Mouse (Mus musculus) monocyte, adult 2 months (primary cell): ENCODE measurements around the gene Vnn3.

Experiments
- DNase-seq, 2 experiments: peaks; one replicate each; pipeline ENCODE4 v3.0.0; 2022; ENCODE audit warnings: low spot score in 2 of 2, low read depth in 1 of 2

Gene Vnn3

DNA sequence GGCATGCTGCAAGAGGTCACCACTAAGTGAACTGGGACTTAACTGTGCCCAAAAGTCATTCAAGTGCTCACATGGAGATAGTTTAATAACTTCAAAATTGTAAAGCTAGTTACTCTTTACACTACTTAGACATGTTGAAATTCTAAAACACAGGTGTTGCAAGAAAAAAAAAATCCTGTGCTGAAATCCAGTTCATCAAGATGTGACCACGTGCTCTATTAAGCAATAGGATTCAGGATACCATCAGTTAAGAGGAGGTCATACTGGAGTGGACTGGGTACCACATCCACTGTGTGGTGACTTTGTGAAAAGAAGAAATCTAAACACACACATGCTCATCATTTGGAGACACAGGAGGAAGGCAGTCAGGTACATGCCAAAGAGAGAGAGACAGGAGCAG is 41.7 kb downstream of the Vnn3 start:
- no peak for DNase-seq

DNA sequence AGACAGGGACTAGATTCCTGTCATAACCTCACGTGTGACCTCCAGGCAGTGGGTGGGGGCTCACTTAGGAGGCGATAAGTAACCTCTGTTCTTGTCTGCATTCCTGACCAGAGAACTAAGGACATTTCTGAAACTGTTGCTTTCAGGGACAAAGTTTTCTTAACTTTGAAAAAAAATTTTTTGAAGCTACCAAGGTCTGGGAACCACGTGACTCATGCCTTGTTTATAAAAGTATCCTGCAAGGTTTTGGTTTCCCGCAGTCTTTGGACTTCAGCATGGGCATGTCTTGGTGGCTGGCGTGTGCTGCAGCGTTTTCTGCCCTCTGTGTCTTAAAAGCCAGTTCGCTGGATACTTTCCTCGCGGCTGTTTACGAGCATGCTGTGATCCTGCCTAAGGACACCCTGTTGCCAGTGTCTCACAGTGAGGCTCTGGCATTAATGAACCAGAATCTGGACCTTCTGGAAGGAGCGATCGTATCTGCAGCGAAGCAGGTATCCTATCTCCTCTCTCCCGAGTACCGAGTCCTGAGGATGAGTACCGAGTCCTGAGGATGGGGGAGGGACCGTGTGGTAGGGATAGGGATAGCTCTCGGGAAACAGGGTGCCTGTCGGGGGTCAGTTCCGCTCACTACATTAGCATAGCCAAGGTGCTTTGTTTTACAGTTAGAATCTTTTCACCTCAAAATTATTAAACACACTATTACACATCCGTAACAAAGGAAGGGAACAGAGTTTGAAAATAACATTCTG is 43.5 kb downstream of the Vnn3 start, which contains the start of gene Vnn1:
Gene Vnn1 (plus strand): TSS at position 88 of the 749 bp plus-strand sequence.
- no peak for DNase-seq

DNA sequence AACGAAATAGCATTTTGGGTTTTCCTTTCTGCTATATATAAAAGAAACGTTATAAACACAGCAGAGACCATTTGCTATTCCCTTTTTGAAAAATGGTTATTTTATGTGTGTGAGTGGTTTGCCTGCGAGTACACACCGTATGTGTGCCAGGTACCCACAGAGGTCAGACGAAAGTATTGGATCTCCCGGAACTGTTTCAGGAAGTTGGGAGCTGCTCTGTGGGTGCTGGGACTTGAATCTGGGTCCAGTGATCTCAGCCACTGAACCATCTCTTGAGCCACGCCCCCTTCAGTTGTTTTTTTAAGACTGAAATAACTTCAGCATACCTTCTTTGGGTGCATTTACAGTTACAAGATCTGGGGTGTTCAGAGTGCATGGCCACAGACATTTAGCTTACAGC is 44.1 kb downstream of the Vnn3 start:
- DNase-seq = no peak

DNA sequence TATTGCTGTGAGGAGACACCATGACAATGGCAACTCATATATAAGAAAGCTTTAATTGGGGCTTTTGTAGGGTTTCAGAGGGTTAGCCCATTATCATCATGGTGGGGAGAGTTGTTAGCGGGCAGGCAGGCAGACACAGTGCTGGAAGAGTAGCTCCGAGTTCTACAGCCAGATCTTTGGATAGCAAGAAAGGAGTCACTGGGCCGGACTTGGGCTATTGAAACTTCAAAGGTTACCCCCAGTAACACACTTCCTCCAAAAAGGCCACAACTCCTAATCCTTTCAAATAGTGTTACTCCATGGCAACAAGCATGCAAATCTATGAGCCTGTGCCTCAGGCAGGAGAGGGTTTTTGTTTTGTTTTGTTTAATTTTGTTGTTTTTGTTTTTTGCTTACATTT is 49.9 kb downstream of the Vnn3 start:
- no peak for DNase-seq

DNA sequence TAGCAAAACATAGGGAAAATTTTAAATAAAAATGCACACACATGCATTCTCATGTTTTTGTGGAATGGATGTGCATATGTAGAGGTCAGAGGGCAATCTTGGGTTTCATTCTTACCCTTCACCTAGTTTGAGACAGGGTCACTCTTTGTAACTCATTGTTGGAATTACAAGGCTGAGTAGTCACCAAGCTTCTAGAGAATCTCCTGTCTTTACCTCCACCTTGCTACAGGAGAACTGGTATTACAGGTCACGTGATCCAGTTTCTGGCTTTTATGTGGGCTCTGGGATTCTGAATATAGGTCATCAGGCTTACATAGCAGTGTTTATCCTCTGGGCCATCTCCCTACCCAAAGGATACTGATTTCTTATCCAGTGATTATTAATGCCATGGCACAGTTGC is 54.4 kb downstream of the Vnn3 start:
- no peak for DNase-seq
